Mouse (Mus musculus) granulocyte monocyte progenitor cell, adult 5-6 weeks (primary cell): Measurements from ENCODE around the gene Gm10310. TPM values are rescaled to one million over a fixed set of nuclear protein-coding genes. Genes with fewer than 3 reads are reported as not detected.
"Not testable (repeated sequence)": the region's sequence is repeated elsewhere in the genome, so short reads cannot be mapped to it uniquely, and the experiment has no call there.

Experiments
- ATAC-seq: replicated peaks from 2 replicates; pipeline ENCODE4 v1.8.0; 2016; ENCODE audit warnings: mild to moderate bottlenecking, moderate TSS enrichment, inconsistent platforms; ENCODE audit not compliant: poor library complexity, severe bottlenecking
- total RNA-seq, 2 experiments: library from RNA; stranded (forward) in 1 of 2; stranded (reverse) in 1 of 2; fragments of 200-712, 200-1000 nt in 1 of 2; fragments of >200 nt in 1 of 2; fragmentation: Nextera tagmentation in 1 of 2; gene quantifications; 2 replicates each; pipeline ENCODE4 v1.2.3; 2014 to 2017

Gm10310 gene
- not detected in 2 replicates for total RNA-seq (2014; fragmentation: Nextera tagmentation)
- total RNA-seq (2017) = not detected in 2 replicates

GRCm38 (mm10) chr10:129984962-129985361 lies at the start of gene Gm10310:
Gm10310 (minus strand) TSS chr10:129985062.
- not testable (repeated sequence) for ATAC-seq

DNA sequence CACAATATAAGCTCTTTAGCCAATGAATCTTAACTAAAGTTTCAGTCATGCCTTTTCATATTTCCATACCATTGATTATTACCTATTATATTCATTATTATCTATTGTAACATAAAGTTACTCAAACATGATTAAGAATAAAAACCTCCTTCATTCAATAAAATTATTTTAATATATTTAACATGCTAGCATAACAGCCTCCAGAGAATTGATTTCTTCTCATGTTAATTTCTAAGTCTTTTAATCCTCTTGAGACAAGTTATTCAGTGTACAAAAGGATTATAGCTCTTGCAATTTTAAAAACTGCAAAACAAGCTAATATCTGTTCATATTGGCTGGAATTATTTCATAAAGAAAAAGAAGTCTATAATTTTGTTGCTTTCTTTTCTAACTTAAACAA lies 45.2 kb upstream of the Gm10310 start, which contains the start of gene Olfr821:
Gene Olfr821, plus strand, starts transcription at position 301 of the 400 bp plus-strand sequence.
- no peak for ATAC-seq

- ATAC-seq = no peak
These were observed 27.5 kb upstream of the Gm10310 start, which contains the start of gene Olfr820 for GRCm38 (mm10) chr10:130012321-130012720. Olfr820 (plus strand) TSS chr10:130012621.

GRCm38 (mm10) chr10:130005366-130005765 lies 20.5 kb upstream of the Gm10310 start:
- ATAC-seq = not testable (repeated sequence)

DNA sequence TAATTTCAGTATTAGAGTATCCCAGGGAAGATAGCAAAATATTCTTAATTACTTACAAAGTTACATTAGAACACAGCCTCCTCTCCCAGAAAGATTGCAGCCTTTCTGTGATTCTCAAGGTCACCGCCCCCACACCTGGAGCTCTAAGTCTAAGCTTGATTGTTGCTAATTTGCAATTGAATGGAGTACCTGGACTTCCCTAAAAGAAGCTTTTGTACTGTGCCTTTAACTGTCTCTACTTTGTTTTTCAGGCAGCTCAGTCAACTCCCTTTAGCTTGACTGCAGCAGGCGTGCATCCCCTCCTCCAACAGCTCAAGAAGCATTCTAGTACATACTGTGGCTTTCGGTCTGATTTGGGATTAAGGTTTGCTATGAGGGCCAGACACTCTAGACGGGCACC lies 19.2 kb upstream of the Gm10310 start:
- not testable (repeated sequence) for ATAC-seq

DNA sequence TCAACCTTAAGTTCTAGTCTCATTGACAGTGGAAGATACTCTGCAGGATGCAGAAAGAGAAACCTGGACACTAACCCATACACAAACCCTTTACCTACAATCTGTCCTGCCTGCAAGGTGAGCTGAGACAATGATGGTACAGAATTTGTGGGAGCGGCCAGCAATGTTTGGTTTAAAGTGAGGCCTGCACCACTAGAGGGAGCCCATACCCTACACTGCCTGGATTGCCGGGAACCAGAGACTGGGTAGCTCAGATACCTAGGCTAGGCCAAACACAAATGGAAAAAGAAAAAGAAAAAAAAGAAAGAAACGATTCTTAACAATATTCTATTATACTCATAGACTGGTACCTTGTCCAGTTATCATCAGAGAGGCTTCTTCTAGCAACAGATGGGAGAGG lies 3.0 kb downstream of the Gm10310 start:
- peak; percentile 58 for ATAC-seq

GRCm38 (mm10) chr10:129976040-129976439 lies 8.8 kb downstream of the Gm10310 start, which contains the start of gene Olfr247:
Olfr247 (minus strand) TSS chr10:129976140.
- ATAC-seq = not testable (repeated sequence)

- ATAC-seq = peak; percentile 53
These were observed 11.9 kb downstream of the Gm10310 start for GRCm38 (mm10) chr10:129972994-129973393.

GRCm38 (mm10) chr10:129967166-129967565 lies 17.7 kb downstream of the Gm10310 start, which contains the start of gene Olfr819:
Olfr819 (minus strand) TSS chr10:129967266.
- not testable (repeated sequence) for ATAC-seq

DNA sequence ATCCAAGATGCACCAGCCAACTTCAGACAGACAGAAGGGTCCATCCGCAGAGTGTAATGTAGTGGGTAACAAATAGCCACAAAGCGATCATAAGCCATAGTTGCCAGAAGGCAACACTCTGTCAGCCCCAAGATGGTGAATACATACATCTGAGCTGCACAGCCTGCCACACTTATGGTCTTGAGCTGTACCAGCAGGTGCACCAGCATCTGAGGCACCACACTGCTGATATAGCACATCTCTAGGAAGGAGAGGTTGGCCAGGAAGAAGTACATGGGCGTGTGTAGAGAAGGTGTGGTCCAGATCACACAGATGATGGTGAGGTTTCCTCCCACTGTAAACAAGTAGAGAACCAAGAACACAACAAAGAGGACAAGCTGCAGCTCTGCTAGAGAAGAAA lies 18.6 kb downstream of the Gm10310 start:
- ATAC-seq = not testable (repeated sequence)

- no peak for ATAC-seq
These were observed 35.9 kb downstream of the Gm10310 start, which contains the start of gene Olfr818 for GRCm38 (mm10) chr10:129949000-129949399. Olfr818 (minus strand) TSS chr10:129949100.

Other genes with a start within 250 kb of the Gm10310 start
- gene Olfr806, start 243.1 kb downstream of the Gm10310 start, total RNA-seq (2014; fragmentation: Nextera tagmentation) = not detected in 2 replicates
- gene Olfr806, start 243.1 kb downstream of the Gm10310 start, total RNA-seq (2017) = not detected in 2 replicates
- gene Olfr807, start 227.3 kb downstream of the Gm10310 start, total RNA-seq (2014; fragmentation: Nextera tagmentation) = not detected in 2 replicates
- not detected in 2 replicates for gene Olfr807, start 227.3 kb downstream of the Gm10310 start, total RNA-seq (2017)
- gene Olfr808, start 219.6 kb downstream of the Gm10310 start, total RNA-seq (2014; fragmentation: Nextera tagmentation) = not detected in 2 replicates
- gene Olfr808, start 219.6 kb downstream of the Gm10310 start, total RNA-seq (2017) = not detected in 2 replicates
- gene Olfr809, start 210.4 kb downstream of the Gm10310 start, total RNA-seq (2014; fragmentation: Nextera tagmentation) = not detected in 2 replicates
- gene Olfr809, start 210.4 kb downstream of the Gm10310 start, total RNA-seq (2017) = not detected in 2 replicates
- not detected in 2 replicates for gene Olfr810, start 190.1 kb downstream of the Gm10310 start, total RNA-seq (2014; fragmentation: Nextera tagmentation)
- gene Olfr810, start 190.1 kb downstream of the Gm10310 start, total RNA-seq (2017) = not detected in 2 replicates
- not detected in 2 replicates for gene Olfr811, start 180.7 kb downstream of the Gm10310 start, total RNA-seq (2014; fragmentation: Nextera tagmentation)
- gene Olfr811, start 180.7 kb downstream of the Gm10310 start, total RNA-seq (2017) = not detected in 2 replicates
- not detected in 2 replicates for gene Olfr812, start 139.0 kb downstream of the Gm10310 start, total RNA-seq (2014; fragmentation: Nextera tagmentation)
- not detected in 2 replicates for gene Olfr812, start 139.0 kb downstream of the Gm10310 start, total RNA-seq (2017)
- not detected in 2 replicates for gene Olfr813, start 129.7 kb downstream of the Gm10310 start, total RNA-seq (2014; fragmentation: Nextera tagmentation)
- gene Olfr813, start 129.7 kb downstream of the Gm10310 start, total RNA-seq (2017) = not detected in 2 replicates
- gene Olfr814, start 105.2 kb downstream of the Gm10310 start, total RNA-seq (2014; fragmentation: Nextera tagmentation) = not detected in 2 replicates
- not detected in 2 replicates for gene Olfr814, start 105.2 kb downstream of the Gm10310 start, total RNA-seq (2017)
- not detected in 2 replicates for gene Olfr815, start 79.2 kb downstream of the Gm10310 start, total RNA-seq (2014; fragmentation: Nextera tagmentation)
- not detected in 2 replicates for gene Olfr815, start 79.2 kb downstream of the Gm10310 start, total RNA-seq (2017)
- not detected in 2 replicates for gene Olfr816, start 69.5 kb downstream of the Gm10310 start, total RNA-seq (2014; fragmentation: Nextera tagmentation)
- gene Olfr816, start 69.5 kb downstream of the Gm10310 start, total RNA-seq (2017) = not detected in 2 replicates
- not detected in 2 replicates for gene Olfr818, start 36.0 kb downstream of the Gm10310 start, total RNA-seq (2014; fragmentation: Nextera tagmentation)
- not detected in 2 replicates for gene Olfr818, start 36.0 kb downstream of the Gm10310 start, total RNA-seq (2017)
- not detected in 2 replicates for gene Olfr819, start 17.8 kb downstream of the Gm10310 start, total RNA-seq (2014; fragmentation: Nextera tagmentation)
- gene Olfr819, start 17.8 kb downstream of the Gm10310 start, total RNA-seq (2017) = not detected in 2 replicates
- gene Olfr247, start 8.9 kb downstream of the Gm10310 start, total RNA-seq (2014; fragmentation: Nextera tagmentation) = not detected in 2 replicates
- not detected in 2 replicates for gene Olfr247, start 8.9 kb downstream of the Gm10310 start, total RNA-seq (2017)
- not detected in 2 replicates for gene Olfr820, start 27.6 kb upstream of the Gm10310 start, total RNA-seq (2014; fragmentation: Nextera tagmentation)
- not detected in 2 replicates for gene Olfr820, start 27.6 kb upstream of the Gm10310 start, total RNA-seq (2017)
- gene Olfr821, start 45.3 kb upstream of the Gm10310 start, total RNA-seq (2014; fragmentation: Nextera tagmentation) = not detected in 2 replicates
- not detected in 2 replicates for gene Olfr821, start 45.3 kb upstream of the Gm10310 start, total RNA-seq (2017)
- not detected in 2 replicates for gene Olfr822, start 86.1 kb upstream of the Gm10310 start, total RNA-seq (2014; fragmentation: Nextera tagmentation)
- gene Olfr822, start 86.1 kb upstream of the Gm10310 start, total RNA-seq (2017) = not detected in 2 replicates
- not detected in 2 replicates for gene Olfr823, start 130.3 kb upstream of the Gm10310 start, total RNA-seq (2014; fragmentation: Nextera tagmentation)
- not detected in 2 replicates for gene Olfr823, start 130.3 kb upstream of the Gm10310 start, total RNA-seq (2017)
- gene Olfr824, start 144.9 kb upstream of the Gm10310 start, total RNA-seq (2014; fragmentation: Nextera tagmentation) = not detected in 2 replicates
- gene Olfr824, start 144.9 kb upstream of the Gm10310 start, total RNA-seq (2017) = not detected in 2 replicates
- gene Olfr825, start 181.7 kb upstream of the Gm10310 start, total RNA-seq (2014; fragmentation: Nextera tagmentation) = not detected in 2 replicates
- gene Olfr825, start 181.7 kb upstream of the Gm10310 start, total RNA-seq (2017) = not detected in 2 replicates
- gene Olfr826, start 199.1 kb upstream of the Gm10310 start, total RNA-seq (2014; fragmentation: Nextera tagmentation) = not detected in 2 replicates
- gene Olfr826, start 199.1 kb upstream of the Gm10310 start, total RNA-seq (2017) = not detected in 2 replicates
- not detected in 2 replicates for gene Olfr827, start 229.3 kb upstream of the Gm10310 start, total RNA-seq (2014; fragmentation: Nextera tagmentation)
- gene Olfr827, start 229.3 kb upstream of the Gm10310 start, total RNA-seq (2017) = not detected in 2 replicates